Mouse (Mus musculus): ENCODE results near the gene Pax8. TPM values are rescaled to one million over a fixed set of nuclear protein-coding genes. Genes with fewer than 3 reads are reported as not detected.

Pax8 gene
- polyA plus RNA-seq, 1 experiment from 2014 or later: 0.62 TPM

- 62% methylated on average over 11 of the region's 11 CpGs for WGBS
- no peak overlapping the region for H3K27ac ChIP-seq (ENCODE audit: low read depth, low read length)
- no peaks in the 10 kb centered on the region for H3K27me3 ChIP-seq (replicated peaks; ENCODE audit: control insufficient read depth, insufficient read depth, low read length)
- H3K4me3 ChIP-seq (ENCODE audit: low read depth, low read length): no peak overlapping the region
- no peak overlapping the region for H3K4me2 ChIP-seq
- H3K9ac ChIP-seq (ENCODE audit: low read depth, low read length): no peak overlapping the region
- H3K4me1 ChIP-seq (replicated peaks; ENCODE audit: control insufficient read depth, insufficient read depth, low read length): no peaks in the 10 kb centered on the region
- no peak for DNase-seq (ENCODE audit: low spot score)
- no peaks in the 10 kb centered on the region for H3K36me3 ChIP-seq (ENCODE audit: control insufficient read depth, insufficient read depth, low read length)
- H3K9me3 ChIP-seq (ENCODE audit: control insufficient read depth, low read length): no peaks in the 10 kb centered on the region
- no peak for ATAC-seq (replicated peaks; ENCODE audit: low FRiP score)
These were observed 39.7 kb downstream of the Pax8 start for GRCm38 (mm10) chr2:24435699-24436098.

GRCm38 (mm10) chr2:24434670-24435069, 40.7 kb downstream of the Pax8 start:
- no peaks in the 10 kb centered on the region for H3K4me1 ChIP-seq (replicated peaks; ENCODE audit: control insufficient read depth, insufficient read depth, low read length)
- H3K27me3 ChIP-seq (replicated peaks; ENCODE audit: control insufficient read depth, insufficient read depth, low read length): no peaks in the 10 kb centered on the region
- ATAC-seq (replicated peaks; ENCODE audit: low FRiP score) (no peak), DNase-seq (ENCODE audit: low spot score) (no peak)
- WGBS: 70% methylated on average over 2 of the region's 2 CpGs
- no peak overlapping the region for H3K4me2 ChIP-seq
- H3K4me3 ChIP-seq (ENCODE audit: low read depth, low read length): no peak overlapping the region
- H3K36me3 ChIP-seq (ENCODE audit: control insufficient read depth, insufficient read depth, low read length): no peaks in the 10 kb centered on the region
- no peaks in the 10 kb centered on the region for H3K9me3 ChIP-seq (ENCODE audit: control insufficient read depth, low read length)
- no peak overlapping the region for H3K27ac ChIP-seq (ENCODE audit: low read depth, low read length)
- no peak overlapping the region for H3K9ac ChIP-seq (ENCODE audit: low read depth, low read length)

- ATAC-seq (replicated peaks; ENCODE audit: low FRiP score): no peak
- no peaks in the 10 kb centered on the region for H3K27me3 ChIP-seq (replicated peaks; ENCODE audit: control insufficient read depth, insufficient read depth, low read length)
- no peaks in the 10 kb centered on the region for H3K36me3 ChIP-seq (ENCODE audit: control insufficient read depth, insufficient read depth, low read length)
- DNase-seq (ENCODE audit: low spot score): no peak
- WGBS: 51% methylated on average over 4 of the region's 4 CpGs
- H3K4me3 ChIP-seq (ENCODE audit: low read depth, low read length): no peak overlapping the region
- no peaks in the 10 kb centered on the region for H3K4me1 ChIP-seq (replicated peaks; ENCODE audit: control insufficient read depth, insufficient read depth, low read length)
- H3K4me2 ChIP-seq: no peak overlapping the region
- H3K9ac ChIP-seq (ENCODE audit: low read depth, low read length): no peak overlapping the region
- no peak overlapping the region for H3K27ac ChIP-seq (ENCODE audit: low read depth, low read length)
- H3K9me3 ChIP-seq (ENCODE audit: control insufficient read depth, low read length): no peaks in the 10 kb centered on the region
These were observed 45.6 kb downstream of the Pax8 start for GRCm38 (mm10) chr2:24429806-24430205.

DNA sequence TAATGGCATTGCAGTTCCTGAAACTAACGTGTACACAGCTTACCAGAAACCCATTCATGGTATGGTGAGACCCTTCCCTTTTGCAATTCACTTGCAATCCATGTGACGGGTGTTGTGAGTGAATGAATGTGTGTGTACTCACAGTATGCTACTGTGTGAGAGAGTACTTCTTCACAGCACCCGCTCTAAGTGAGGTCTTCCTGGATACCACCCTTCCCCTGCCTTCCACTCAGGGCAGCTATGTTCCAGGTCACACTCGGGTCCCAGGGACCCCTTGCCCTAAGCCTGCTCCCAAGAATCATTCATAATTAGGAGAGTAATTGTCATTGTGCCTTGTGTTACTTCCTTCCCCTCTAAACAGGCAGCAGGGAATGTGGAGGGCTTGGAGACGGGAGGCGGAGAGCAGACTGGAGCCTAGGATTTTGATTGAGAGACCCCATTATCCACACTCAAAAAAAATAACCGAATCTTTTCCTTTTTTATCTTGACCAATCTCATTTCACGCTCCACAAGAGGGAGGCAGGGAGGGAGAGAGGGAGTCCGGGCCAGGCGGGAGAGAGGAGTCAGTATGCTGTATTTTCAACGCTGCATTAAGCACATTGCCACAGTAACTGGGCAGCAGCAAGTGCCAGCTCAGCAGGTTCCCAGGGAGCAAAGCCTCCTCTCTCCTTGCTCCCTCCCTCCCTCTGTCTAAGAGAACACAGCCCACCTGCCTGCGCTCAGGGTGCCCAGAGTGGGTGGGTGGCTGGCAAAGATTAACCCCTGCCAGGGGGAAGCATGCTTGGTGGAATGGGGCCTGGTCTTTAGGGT, 47.3 kb downstream of the Pax8 start:
- ATAC-seq (replicated peaks; ENCODE audit: low FRiP score): no peak
- H3K4me3 ChIP-seq (ENCODE audit: low read depth, low read length): no peak overlapping the region
- H3K36me3 ChIP-seq (ENCODE audit: control insufficient read depth, insufficient read depth, low read length): no peaks in the 10 kb centered on the region
- H3K4me2 ChIP-seq: no peak overlapping the region
- no peak overlapping the region for H3K27ac ChIP-seq (ENCODE audit: low read depth, low read length)
- H3K27me3 ChIP-seq (replicated peaks; ENCODE audit: control insufficient read depth, insufficient read depth, low read length): no peaks in the 10 kb centered on the region
- WGBS: 64% methylated on average over 12 of the region's 12 CpGs
- DNase-seq (ENCODE audit: low spot score): no peak
- H3K9ac ChIP-seq (ENCODE audit: low read depth, low read length): no peak overlapping the region
- H3K4me1 ChIP-seq (replicated peaks; ENCODE audit: control insufficient read depth, insufficient read depth, low read length): no peaks in the 10 kb centered on the region
- no peaks in the 10 kb centered on the region for H3K9me3 ChIP-seq (ENCODE audit: control insufficient read depth, low read length)

DNA sequence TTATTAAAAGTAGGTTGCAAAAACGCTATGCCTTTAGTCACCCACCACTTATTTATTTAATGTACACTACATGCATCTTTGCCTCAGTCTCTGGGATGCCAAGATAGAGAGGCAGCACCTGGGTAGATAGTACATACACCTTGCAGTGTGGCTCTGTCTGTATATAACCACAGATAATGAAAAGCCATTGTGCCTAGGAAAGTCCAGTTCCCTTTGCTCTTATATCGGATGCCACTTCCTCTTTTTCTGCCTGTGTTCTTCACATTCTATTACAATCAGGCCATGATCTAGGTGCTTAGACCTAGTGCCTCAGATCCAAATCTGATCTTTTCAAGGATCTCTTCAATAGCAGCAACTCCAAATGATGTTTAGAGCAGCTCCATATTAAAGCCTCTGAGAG, 49.8 kb downstream of the Pax8 start:
- Histone ChIP-seq H3K27me3 (replicated peaks; ENCODE audit: control insufficient read depth, insufficient read depth, low read length) (no peaks in the 10 kb centered on the region), H3K4me2 (no peak overlapping the region), H3K4me1 (replicated peaks; ENCODE audit: control insufficient read depth, insufficient read depth, low read length) (no peaks in the 10 kb centered on the region), H3K4me3 (ENCODE audit: low read depth, low read length) (no peak overlapping the region), H3K27ac (ENCODE audit: low read depth, low read length) (no peak overlapping the region), H3K9ac (ENCODE audit: low read depth, low read length) (no peak overlapping the region), H3K9me3 (ENCODE audit: control insufficient read depth, low read length) (no peaks in the 10 kb centered on the region), H3K36me3 (ENCODE audit: control insufficient read depth, insufficient read depth, low read length) (no peaks in the 10 kb centered on the region)
- ATAC-seq (replicated peaks; ENCODE audit: low FRiP score) (no peak), DNase-seq (ENCODE audit: low spot score) (no peak)
- WGBS: 61% methylated on average over 2 of the region's 2 CpGs

DNA sequence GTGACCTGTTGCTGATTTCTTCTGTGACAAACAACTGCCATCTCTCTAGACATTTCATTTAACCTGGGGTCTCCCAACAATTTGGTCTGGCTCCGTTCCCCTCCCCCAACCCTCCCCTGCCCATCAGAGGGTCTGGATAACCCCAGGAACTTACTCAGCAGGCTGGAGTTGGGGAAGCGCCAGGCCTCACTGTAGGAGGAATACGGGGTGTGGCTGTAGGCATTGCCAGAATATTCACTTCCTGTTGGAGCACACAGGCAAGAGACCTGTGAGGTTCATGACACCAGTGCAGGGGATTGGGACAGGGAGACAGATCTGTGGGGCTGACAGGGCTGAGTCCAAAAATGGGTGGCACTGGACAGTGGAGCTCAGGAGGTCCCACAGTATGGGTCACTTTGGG, 52.6 kb downstream of the Pax8 start:
- Histone ChIP-seq H3K9ac (ENCODE audit: low read depth, low read length) (no peak overlapping the region), H3K27me3 (replicated peaks; ENCODE audit: control insufficient read depth, insufficient read depth, low read length) (no peaks in the 10 kb centered on the region), H3K4me2 (no peak overlapping the region), H3K4me1 (replicated peaks; ENCODE audit: control insufficient read depth, insufficient read depth, low read length) (no peaks in the 10 kb centered on the region), H3K27ac (ENCODE audit: low read depth, low read length) (no peak overlapping the region), H3K4me3 (ENCODE audit: low read depth, low read length) (no peak overlapping the region), H3K9me3 (ENCODE audit: control insufficient read depth, low read length) (no peaks in the 10 kb centered on the region), H3K36me3 (ENCODE audit: control insufficient read depth, insufficient read depth, low read length) (no peaks in the 10 kb centered on the region)
- no peak for ATAC-seq (replicated peaks; ENCODE audit: low FRiP score)
- 64% methylated on average over 3 of the region's 3 CpGs for WGBS
- no peak for DNase-seq (ENCODE audit: low spot score)

- Histone ChIP-seq H3K4me3 (ENCODE audit: low read depth, low read length) (no peak overlapping the region), H3K36me3 (ENCODE audit: control insufficient read depth, insufficient read depth, low read length) (no peaks in the 10 kb centered on the region), H3K27me3 (replicated peaks; ENCODE audit: control insufficient read depth, insufficient read depth, low read length) (0 out of 2 replicates have a peak, but pooled peaks cover 3% of the 10 kb centered on the region), H3K27ac (ENCODE audit: low read depth, low read length) (no peak overlapping the region), H3K4me1 (replicated peaks; ENCODE audit: control insufficient read depth, insufficient read depth, low read length) (no peaks in the 10 kb centered on the region), H3K9me3 (ENCODE audit: control insufficient read depth, low read length) (no peaks in the 10 kb centered on the region), H3K4me2 (no peak overlapping the region), H3K9ac (ENCODE audit: low read depth, low read length) (no peak overlapping the region)
- 85% methylated on average over 6 of the region's 6 CpGs for WGBS
- DNase-seq (ENCODE audit: low spot score) (no peak), ATAC-seq (replicated peaks; ENCODE audit: low FRiP score) (no peak)
These were observed 54.1 kb downstream of the Pax8 start for GRCm38 (mm10) chr2:24421211-24421863.

- 76% methylated on average over 4 of the region's 4 CpGs for WGBS
- no peak for DNase-seq (ENCODE audit: low spot score)
- no peak overlapping the region for H3K9ac ChIP-seq (ENCODE audit: low read depth, low read length)
- H3K4me3 ChIP-seq (ENCODE audit: low read depth, low read length): no peak overlapping the region
- ATAC-seq (replicated peaks; ENCODE audit: low FRiP score): no peak
- no peaks in the 10 kb centered on the region for H3K4me1 ChIP-seq (replicated peaks; ENCODE audit: control insufficient read depth, insufficient read depth, low read length)
- no peak overlapping the region for H3K4me2 ChIP-seq
- H3K27ac ChIP-seq (ENCODE audit: low read depth, low read length): no peak overlapping the region
- no peaks in the 10 kb centered on the region for H3K36me3 ChIP-seq (ENCODE audit: control insufficient read depth, insufficient read depth, low read length)
- peaks cover 3% of the 10 kb centered on the region; the same call in 1 of the 2 replicates for H3K27me3 ChIP-seq (replicated peaks; ENCODE audit: control insufficient read depth, insufficient read depth, low read length)
- H3K9me3 ChIP-seq (ENCODE audit: control insufficient read depth, low read length): no peaks in the 10 kb centered on the region
These were observed 57.8 kb downstream of the Pax8 start for GRCm38 (mm10) chr2:24417564-24417963.

GRCm38 (mm10) chr2:24417106-24417505, 58.3 kb downstream of the Pax8 start:
- Histone ChIP-seq H3K27me3 (replicated peaks; ENCODE audit: control insufficient read depth, insufficient read depth, low read length) (peaks cover 3% of the 10 kb centered on the region; the same call in 1 of the 2 replicates), H3K4me1 (replicated peaks; ENCODE audit: control insufficient read depth, insufficient read depth, low read length) (no peaks in the 10 kb centered on the region), H3K4me2 (no peak overlapping the region), H3K9me3 (ENCODE audit: control insufficient read depth, low read length) (no peaks in the 10 kb centered on the region), H3K4me3 (ENCODE audit: low read depth, low read length) (no peak overlapping the region), H3K36me3 (ENCODE audit: control insufficient read depth, insufficient read depth, low read length) (no peaks in the 10 kb centered on the region), H3K27ac (ENCODE audit: low read depth, low read length) (no peak overlapping the region), H3K9ac (ENCODE audit: low read depth, low read length) (no peak overlapping the region)
- DNase-seq (ENCODE audit: low spot score) (no peak), ATAC-seq (replicated peaks; ENCODE audit: low FRiP score) (no peak)
- whole genome bisulfite sequencing: 24% methylated on average over 2 of the region's 2 CpGs

Measured in liver, embryonic 11.5 days (tissue).